Mouse (Mus musculus) thymus, postnatal 0 days (tissue): ENCODE results near the gene Aplnr. TPM values are rescaled to one million over a fixed set of nuclear protein-coding genes. Genes with fewer than 3 reads are reported as not detected.

Experiments
- DNase-seq: peaks from one replicate; pipeline ENCODE4 v3.0.0-alpha.2; 2015; ENCODE audit warnings: low spot score
- polyA plus RNA-seq: library from polyadenylated mRNA; unstranded; fragments of >200 nt; fragmentation: Nextera tagmentation; extraction: Ambion mirVana; gene quantifications from 2 replicates; pipeline ENCODE4 v1.2.1, GENCODE M21; 2015

The Aplnr gene
- polyA plus RNA-seq, 1 experiment from 2014 or later: 19.9 TPM

DNA sequence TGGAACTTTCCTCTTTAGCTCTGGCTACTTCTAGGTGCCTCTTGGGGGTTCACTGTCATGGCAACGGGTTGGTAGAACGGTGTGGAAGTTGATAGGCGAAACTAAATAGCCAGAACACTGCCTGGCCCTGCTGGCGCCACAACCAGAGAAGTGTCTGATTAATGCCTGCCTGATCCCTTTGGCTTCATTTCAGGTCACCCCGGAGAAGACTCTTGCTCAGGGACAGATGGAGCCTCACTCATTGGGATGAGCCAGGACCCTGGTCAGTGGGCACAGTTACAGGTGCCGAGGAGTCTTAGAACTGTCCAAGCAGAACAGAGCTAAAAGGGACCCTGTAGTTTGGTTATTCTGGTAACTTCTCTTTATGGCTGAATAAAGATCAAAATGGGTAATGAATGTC is 37.5 kb downstream of the Aplnr start:
- DNase-seq: no peak

- DNase-seq: no peak
Measured at GRCm38 (mm10) chr2:85178139-85178800, 42.2 kb downstream of the Aplnr start.

DNA sequence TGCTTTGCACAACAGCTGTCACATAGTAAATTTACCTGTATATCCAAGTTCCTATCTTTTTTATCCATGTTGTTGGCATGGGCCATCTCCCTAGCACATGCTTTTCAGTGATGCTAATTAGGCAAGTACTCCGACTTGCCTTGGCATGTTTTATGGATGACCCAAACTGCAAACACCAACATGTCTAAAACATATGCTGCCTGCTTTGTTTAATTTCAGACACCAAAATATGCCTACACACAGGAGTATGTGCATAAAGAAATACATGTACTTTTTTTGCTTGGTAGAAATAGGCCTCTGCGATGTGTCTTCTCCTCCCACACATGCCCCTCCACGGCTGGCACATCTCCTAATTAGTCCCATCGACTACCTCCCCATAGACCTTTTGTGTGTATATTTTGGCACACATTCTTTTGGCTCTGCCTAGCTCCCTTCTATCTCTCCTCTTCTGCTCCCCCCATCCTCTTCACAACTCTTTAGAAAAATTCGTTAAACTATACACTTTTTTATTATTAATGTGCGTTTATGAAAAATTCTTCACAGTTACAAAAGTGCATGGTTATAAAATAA is 51.6 kb downstream of the Aplnr start:
- DNase-seq: no peak

Other genes with a start within 250 kb of the Aplnr start
- gene Rtn4rl2, start 249.5 kb upstream of the Aplnr start, polyA plus RNA-seq: 0.10 and 0.22 TPM in 2 replicates
- 29.1 and 30.0 TPM in 2 replicates for gene Slc43a3, start 199.6 kb upstream of the Aplnr start, polyA plus RNA-seq
- 3.0 and 4.2 TPM in 2 replicates for gene Prg2, start 155.8 kb upstream of the Aplnr start, polyA plus RNA-seq
- 0.78 and 1.4 TPM in 2 replicates for gene Prg3, start 148.0 kb upstream of the Aplnr start, polyA plus RNA-seq
- gene Ssrp1, start 99.0 kb upstream of the Aplnr start, polyA plus RNA-seq: 221 and 245 TPM in 2 replicates
- gene P2rx3, start 98.8 kb upstream of the Aplnr start, polyA plus RNA-seq: 0.30 and 0.31 TPM in 2 replicates
- gene Tnks1bp1, start 88.2 kb upstream of the Aplnr start, polyA plus RNA-seq: 8.1 and 8.5 TPM in 2 replicates
- gene Lrrc55, start 61.0 kb downstream of the Aplnr start, polyA plus RNA-seq: 0.13 and 0.17 TPM in 2 replicates
- gene Olfr987, start 203.1 kb downstream of the Aplnr start, polyA plus RNA-seq: not detected in 2 replicates
- gene Olfr988, start 227.0 kb downstream of the Aplnr start, polyA plus RNA-seq: not detected in 2 replicates